Mouse (Mus musculus) limb, embryonic 14.5 days (tissue): Measurements from ENCODE around the gene Raph1. TPM values are rescaled to one million over a fixed set of nuclear protein-coding genes. Genes with fewer than 3 reads are reported as not detected.

Source experiments
- ATAC-seq: fragments of 200-750 bp; cut with Nextera tagmentation; 2 replicates; pipeline ENCODE4 v1.8.0; 2017; ENCODE audit warnings: low read depth, moderate number of reproducible peaks, moderate TSS enrichment; ENCODE audit not compliant: low FRiP score
- DNase-seq: peaks from one replicate; pipeline ENCODE4 v3.0.0-alpha.2; 2015; ENCODE audit warnings: low spot score
- H3K27ac ChIP-seq: fragments of 300-500 bp; sonication (generic); replicated peaks from 2 replicates; pipeline ENCODE4 v1.5.1; 2014; ENCODE audit warnings: low read depth, mild to moderate bottlenecking, low read length, moderate library complexity, mixed read lengths
- H3K27me3 ChIP-seq: fragments of 300-500 bp; sonication (generic); 2 replicates; pipeline ENCODE4 v1.6.1; 2014; ENCODE audit warnings: low read length, mixed read lengths; ENCODE audit not compliant: control insufficient read depth, insufficient read depth
- H3K36me3 ChIP-seq: fragments of 300-500 bp; sonication (generic); 2 replicates; pipeline ENCODE4 v1.6.1; 2014; ENCODE audit warnings: mild to moderate bottlenecking, low read length, moderate library complexity, mixed read lengths; ENCODE audit not compliant: control insufficient read depth, insufficient read depth
- H3K4me1 ChIP-seq: fragments of 300-500 bp; sonication (generic); 2 replicates; pipeline ENCODE4 v1.6.1; 2014; ENCODE audit warnings: antibody characterized with exemption, low read length, mixed read lengths; ENCODE audit not compliant: control insufficient read depth, insufficient read depth
- H3K4me2 ChIP-seq: fragments of 300-500 bp; sonication (generic); replicated peaks from 2 replicates; pipeline ENCODE4 v1.6.1; 2014; ENCODE audit warnings: low read depth, mild to moderate bottlenecking, low read length, moderate library complexity; ENCODE audit not compliant: severe bottlenecking
- H3K4me3 ChIP-seq: fragments of 300-500 bp; sonication (generic); replicated peaks from 2 replicates; pipeline ENCODE4 v1.5.1; 2014; ENCODE audit warnings: low read length
- H3K9ac ChIP-seq: fragments of 300-500 bp; sonication (generic); 2 replicates; pipeline ENCODE4 v1.6.1; 2014; ENCODE audit warnings: mild to moderate bottlenecking, low read depth, low read length, moderate library complexity; ENCODE audit not compliant: severe bottlenecking
- H3K9me3 ChIP-seq: fragments of 300-500 bp; sonication (generic); 2 replicates; pipeline ENCODE4 v1.6.1; 2016; ENCODE audit warnings: low read length; ENCODE audit not compliant: control insufficient read depth
- POLR2A ChIP-seq: fragments of 200-500 bp; IDR thresholded peaks from 2 replicates; pipeline ENCODE4 v1.8.0; 2012; ENCODE audit warnings: inconsistent platforms, mild to moderate bottlenecking, moderate library complexity, borderline replicate concordance; ENCODE audit not compliant: insufficient read depth, insufficient read length; ENCODE audit errors: extremely low read depth
- WGBS: fragments of 180-500 bp; shearing (Covaris S2); extraction: QIAGEN DNeasy Blood & Tissue Kit; methylation state at CpG from one replicate; pipeline ENCODE4 v1.1.7; 2014; 5-methylcytosine and 5-hydroxymethylcytosine counted together
- polyA plus RNA-seq, 2 experiments: library from polyadenylated mRNA; depleted of rRNA in 1 of 2; stranded (reverse) in 1 of 2; unstranded in 1 of 2; fragments of >200 nt; fragmentation: Nextera tagmentation in 1 of 2; extraction: Ambion mirVana in 1 of 2; gene quantifications; 2 replicates each; pipeline versions ENCODE4 v1.2.1 to v1.2.3; 2012 to 2014

Gene Raph1
- polyA plus RNA-seq, 2 experiments = 25.6 to 30.4 TPM

DNA sequence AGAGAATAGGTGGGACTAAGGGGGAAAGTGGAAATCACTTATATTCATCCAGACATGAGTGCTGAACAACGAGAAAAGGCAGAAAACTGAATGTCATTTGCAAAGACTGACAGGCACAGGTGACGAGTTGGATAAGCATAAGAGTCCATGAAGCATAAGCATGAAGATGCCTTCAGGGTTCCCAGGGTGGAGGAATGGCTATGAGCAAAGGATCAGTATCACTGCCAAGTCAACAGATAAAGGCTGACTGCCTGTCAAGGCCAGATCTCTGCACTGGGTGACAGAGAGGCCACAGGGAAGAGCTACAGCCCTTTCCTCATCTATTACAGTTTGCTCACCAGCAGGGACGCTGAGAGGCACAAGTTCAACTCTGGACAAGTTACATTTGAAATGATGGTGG, 5.8 kb upstream of the Raph1 start:
- ATAC-seq = no peak
- H3K4me2 ChIP-seq = no peak overlapping the region
- no peak overlapping the region for H3K27ac ChIP-seq
- H3K9ac ChIP-seq = no peak overlapping the region
- no peaks in the 10 kb centered on the region for H3K4me1 ChIP-seq
- 72% methylated on average over 3 of the region's 3 CpGs for WGBS
- H3K4me3 ChIP-seq = no peak overlapping the region
- no peaks in the 10 kb centered on the region for H3K9me3 ChIP-seq
- no peaks in the 10 kb centered on the region for H3K36me3 ChIP-seq
- no peaks in the 10 kb centered on the region for H3K27me3 ChIP-seq
- no peak for TF ChIP-seq POLR2A
- no peak for DNase-seq

DNA sequence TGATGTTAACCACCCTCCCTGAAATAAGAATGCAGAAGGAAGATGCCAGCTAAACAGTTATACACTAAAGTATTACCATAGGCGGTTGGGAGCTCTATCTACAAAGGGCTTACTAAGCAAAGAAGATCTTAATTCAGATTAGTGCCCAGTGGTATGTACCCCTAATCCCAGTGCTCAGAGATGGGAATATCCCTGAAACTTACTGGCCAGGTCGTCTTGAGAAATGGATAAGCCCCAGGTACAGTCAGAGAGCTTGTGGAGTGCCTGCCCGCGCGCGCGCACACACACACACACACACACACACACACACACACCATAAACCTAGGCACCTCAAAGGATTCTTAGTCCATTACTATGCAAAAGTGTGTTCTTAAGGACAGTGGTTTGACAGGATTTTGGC, 2.8 kb upstream of the Raph1 start:
- TF ChIP-seq POLR2A = no peak

GRCm38 (mm10) chr1:60569210-60569609, 2.3 kb upstream of the Raph1 start:
- no peaks in the 10 kb centered on the region for H3K36me3 ChIP-seq
- H3K4me2 ChIP-seq = no peak overlapping the region
- WGBS = 62% methylated on average over 5 of the region's 5 CpGs
- TF ChIP-seq POLR2A = no peak
- no peak overlapping the region for H3K4me3 ChIP-seq
- H3K27ac ChIP-seq = no peak overlapping the region
- H3K9me3 ChIP-seq = no peaks in the 10 kb centered on the region
- H3K4me1 ChIP-seq = peaks cover 11% of the 10 kb centered on the region; the same call in 1 of the 2 replicates
- DNase-seq = no peak
- no peak for ATAC-seq
- no peak overlapping the region for H3K9ac ChIP-seq
- H3K27me3 ChIP-seq = no peaks in the 10 kb centered on the region

More for the DNA sequence above, 2.8 kb upstream of the Raph1 start:
- peaks cover 10% of the 10 kb centered on the region; the same call in 1 of the 2 replicates for H3K4me1 ChIP-seq
- WGBS = 90% methylated on average over 7 of the region's 7 CpGs
- H3K36me3 ChIP-seq = no peaks in the 10 kb centered on the region
- no peaks in the 10 kb centered on the region for H3K27me3 ChIP-seq
- H3K9me3 ChIP-seq = no peaks in the 10 kb centered on the region
- ATAC-seq (no peak), DNase-seq (no peak)
- no peak overlapping the region for H3K4me2 ChIP-seq
- H3K9ac ChIP-seq = no peak overlapping the region
- no peak overlapping the region for H3K4me3 ChIP-seq
- H3K27ac ChIP-seq = no peak overlapping the region

GRCm38 (mm10) chr1:60567321-60567720, 417 bp upstream of the Raph1 start:
- H3K36me3 ChIP-seq = no peaks in the 10 kb centered on the region
- DNase-seq = no peak
- 13% methylated on average over 5 of the region's 5 CpGs for WGBS
- H3K4me1 ChIP-seq = peaks cover 11% of the 10 kb centered on the region; the same call in 1 of the 2 replicates
- peak overlapping the region; percentile 96 for H3K4me3 ChIP-seq
- no peaks in the 10 kb centered on the region for H3K9me3 ChIP-seq
- no peaks in the 10 kb centered on the region for H3K27me3 ChIP-seq
- ATAC-seq = no peak
- peak overlapping the region; percentile 85 for H3K4me2 ChIP-seq
- TF ChIP-seq POLR2A = no peak
- H3K27ac ChIP-seq = peak overlapping the region; percentile 87
- H3K9ac ChIP-seq = peak overlapping the region; percentile 89

- Histone ChIP-seq H3K27ac (peak overlapping the region; percentile 87), H3K9ac (peak overlapping the region; percentile 89), H3K9me3 (no peaks in the 10 kb centered on the region; the same call in 1 of the 2 replicates), H3K27me3 (no peaks in the 10 kb centered on the region), H3K4me3 (peak overlapping the region; percentile 96), H3K4me1 (peaks cover 11% of the 10 kb centered on the region; the same call in 1 of the 2 replicates), H3K36me3 (no peaks in the 10 kb centered on the region), H3K4me2 (peak overlapping the region; percentile 85)
- TF ChIP-seq POLR2A = no peak
- WGBS = 0% methylated on average over 40 of the region's 56 CpGs
- peak; percentile 66 for ATAC-seq
- DNase-seq = no peak
These were observed 823 bp downstream of the Raph1 start for GRCm38 (mm10) chr1:60565931-60566630.
